Mouse (Mus musculus) olfactory bulb, adult 2 months (tissue): ENCODE measurements around the gene Gm20547.

Experiments used
- CTCF ChIP-seq: fragments of 200-500 bp; IDR thresholded peaks from 2 replicates; pipeline ENCODE4 v1.5.1; 2012; ENCODE audit warnings: low read depth, mild to moderate bottlenecking, low read length, moderate library complexity; ENCODE audit not compliant: insufficient read depth
- POLR2A ChIP-seq: fragments of 200-500 bp; IDR thresholded peaks from 2 replicates; pipeline ENCODE4 v1.6.1; 2012; ENCODE audit warnings: mild to moderate bottlenecking, low read depth, low read length, moderate library complexity; ENCODE audit not compliant: insufficient read depth

- no peak for TF ChIP-seq CTCF
- no peak for TF ChIP-seq POLR2A
Measured at GRCm38 (mm10) chr17:34893072-34893824, 11.4 kb upstream of the Gm20547 start.
